In the genomic region with DNA sequence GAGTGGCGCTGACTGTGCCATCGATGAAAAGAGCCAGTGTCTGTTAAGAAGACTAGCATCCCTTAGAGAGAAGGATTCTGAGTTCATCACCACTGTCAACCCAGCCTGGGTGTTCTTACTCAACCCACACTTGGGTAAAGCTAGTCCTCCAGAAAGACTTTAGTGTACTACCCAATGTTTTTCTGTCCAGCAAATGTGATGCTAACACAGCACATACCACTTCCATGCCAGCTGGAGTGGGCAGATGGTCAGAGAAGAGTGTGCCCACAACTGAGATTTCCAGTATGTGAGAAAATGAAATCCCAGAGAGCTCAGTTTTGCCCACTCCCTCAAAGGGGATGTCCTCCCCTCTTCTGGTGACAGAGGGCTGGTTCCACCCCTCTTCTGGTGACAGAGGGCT, we compare ENCODE assay signal across 13 mouse cellular contexts.
"Had no signal": no experiment of that assay in that cellular context is flagged by ENCODE, and none has a peak within 500 bp of the region (broad histone marks: within the 10 kb centered on the region; RNA-seq: fewer than 3 reads in every experiment).

No protein-coding gene starts in this region.

- ATAC-seq: liver, postnatal 0 days; midbrain, embryonic 13.5 days; midbrain, embryonic 16.5 days had no signal

- DNase-seq: kidney, adult 18-20 months; kidney, adult 9 months; kidney, postnatal 14 days; kidney, postnatal 4 days; left cerebral cortex, postnatal 4 days; liver, postnatal 0 days; lung, postnatal 10 days; lung, postnatal 36 days; spleen, adult 18-20 months; thymus, adult 18-20 months; thymus, postnatal 36 days had no signal
